Mouse (Mus musculus) heart, postnatal 36 days (tissue): ENCODE data around the gene Nupr1l. TPM values are rescaled to one million over a fixed set of nuclear protein-coding genes. Genes with fewer than 3 reads are reported as not detected.

Experiments used
- DNase-seq, 2 experiments: peaks; one replicate each; pipeline ENCODE4 v3.0.0; 2021 to 2022
- intact Hi-C: fragments of 180-260 bp; cut with DNase I; formaldehyde crosslinking; loops from one replicate; pipeline ENCODE4 v1.15.1; 2025
- total RNA-seq, 2 experiments: library from RNA; stranded (reverse); gene quantifications; 2 replicates each; pipeline ENCODE4 v1.2.3; 2021

The Nupr1l gene
- total RNA-seq, 2 experiments from 2014 or later: 0.58 to 0.98 TPM

- DNase-seq: peak; percentile 8 to 16
- intact Hi-C loops: no loop called here
Measured at GRCm38 (mm10) chr5:129954473-129955254, 46.3 kb downstream of the Nupr1l start.

DNA sequence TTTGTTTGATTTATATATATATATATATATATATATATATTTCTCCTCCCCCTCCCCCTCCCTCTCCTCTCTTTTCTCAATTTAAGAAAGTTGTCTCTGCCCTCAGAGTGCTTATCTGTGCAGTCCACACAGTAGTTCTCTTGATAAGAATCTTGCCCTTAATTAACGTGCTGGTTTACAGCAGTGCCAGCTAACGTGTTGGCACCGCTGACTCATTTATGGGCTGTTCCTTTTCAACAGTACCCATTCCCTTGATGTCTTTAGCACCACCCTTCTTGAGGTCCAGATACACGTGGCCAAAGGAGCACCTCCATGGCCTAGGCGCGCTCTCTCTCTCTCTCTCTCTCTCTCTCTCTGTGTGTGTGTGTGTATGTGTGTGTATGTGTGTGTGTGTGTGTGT lies 47.5 kb downstream of the Nupr1l start:
- intact Hi-C loops: no loop called here
- no peak for DNase-seq

DNA sequence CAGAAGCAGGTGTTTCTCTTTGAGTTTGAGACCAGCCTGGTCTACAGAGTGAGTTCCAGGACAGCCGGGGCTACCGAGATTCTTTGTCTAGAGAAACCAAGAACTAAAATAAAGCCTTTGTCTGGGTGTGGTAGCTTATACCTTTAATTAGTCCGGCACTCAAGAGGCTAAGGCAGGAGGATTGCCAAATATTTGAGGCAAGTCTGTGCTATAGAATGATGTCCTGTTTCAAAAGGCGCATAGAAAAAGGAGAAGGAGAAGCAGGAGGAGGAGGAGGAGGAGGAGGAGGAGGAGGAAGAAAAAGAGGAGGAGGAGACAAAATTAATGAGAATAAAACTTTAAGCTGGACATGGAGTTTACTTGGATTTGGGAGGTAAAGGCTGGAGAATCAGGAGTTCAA lies 54.9 kb downstream of the Nupr1l start:
- intact Hi-C loops: no loop called here
- DNase-seq: no peak

Other genes with a start within 250 kb of the Nupr1l start
- gene Zfp11, start 238.4 kb upstream of the Nupr1l start, total RNA-seq: 1 to 10 TPM; 2.6 to 3.2 TPM
- not detected for gene Sept14, start 200.0 kb upstream of the Nupr1l start, total RNA-seq
- 10 to 100 TPM; 81.3 to 87.3 TPM for gene Mrps17, start 193.0 kb upstream of the Nupr1l start, total RNA-seq
- gene Nipsnap2, start 183.5 kb upstream of the Nupr1l start, total RNA-seq: 100 to 1,000 TPM; 766 to 842 TPM
- 10 to 100 TPM in 1 of 2 experiments, 1 to 10 TPM in 1; 7.8 to 12.9 TPM for gene Psph, start 121.1 kb upstream of the Nupr1l start, total RNA-seq
- 1 to 10 TPM; 8.8 to 8.9 TPM for gene Sumf2, start 61.6 kb upstream of the Nupr1l start, total RNA-seq
- gene Chchd2, start 21.1 kb upstream of the Nupr1l start, total RNA-seq: 1,000 to 10,000 TPM; 1,104 TPM
- gene Zbed5, start 12.8 kb upstream of the Nupr1l start, total RNA-seq: under 1 TPM; 0.39 to 0.51 TPM
- gene Phkg1, start 10.0 kb upstream of the Nupr1l start, total RNA-seq: 10 to 100 TPM; 17.3 to 19.8 TPM
- 10 to 100 TPM; 16.4 to 18.4 TPM for gene Vkorc1l1, start 33.4 kb downstream of the Nupr1l start, total RNA-seq
- 10 to 100 TPM; 13.3 to 15.6 TPM for gene Gusb, start 94.5 kb downstream of the Nupr1l start, total RNA-seq
- gene Asl, start 120.7 kb downstream of the Nupr1l start, total RNA-seq: 1 to 10 TPM; 8.4 to 9.1 TPM
- 10 to 100 TPM; 14.2 to 14.4 TPM for gene Crcp, start 120.8 kb downstream of the Nupr1l start, total RNA-seq
- 10 to 100 TPM; 12.0 to 12.8 TPM for gene Tpst1, start 164.8 kb downstream of the Nupr1l start, total RNA-seq
- gene Kctd7, start 236.3 kb downstream of the Nupr1l start, total RNA-seq: 1 to 10 TPM; 1.8 to 2.9 TPM